Mouse (Mus musculus) myocyte (in vitro differentiated cells): ENCODE data around the gene Nup85.

ENCODE experiments used
- MAX ChIP-seq: IDR thresholded peaks from one replicate; pipeline ENCODE4 v1.6.1; 2011; ENCODE audit warnings: low read depth, mild to moderate bottlenecking, control low read depth
- POLR2A ChIP-seq: IDR thresholded peaks from one replicate; pipeline ENCODE4 v1.6.1; 2011; ENCODE audit warnings: low read depth, mild to moderate bottlenecking, control low read depth, moderate library complexity; ENCODE audit not compliant: insufficient read length
- POLR2AphosphoS2 ChIP-seq: IDR thresholded peaks from one replicate; pipeline ENCODE4 v1.6.1; 2011; ENCODE audit warnings: low read depth, control low read depth; ENCODE audit not compliant: insufficient read length
- TCF12 ChIP-seq: IDR thresholded peaks from one replicate; pipeline ENCODE4 v1.6.1; 2011; ENCODE audit warnings: mild to moderate bottlenecking, control low read depth; ENCODE audit not compliant: poor library complexity, insufficient read depth, severe bottlenecking

- no peak for TF ChIP-seq MAX
- TF ChIP-seq POLR2A = no peak
- TF ChIP-seq TCF12 = no peak
- no peak for TF ChIP-seq POLR2AphosphoS2
Observed at GRCm38 (mm10) chr11:115515021-115515420, 49.2 kb upstream of the Nup85 start.
